Mouse (Mus musculus) olfactory bulb, adult 2 months (tissue): ENCODE data around the gene Myh10.

Source experiments
- CTCF ChIP-seq: fragments of 200-500 bp; IDR thresholded peaks from 2 replicates; pipeline ENCODE4 v1.5.1; 2012; ENCODE audit warnings: low read depth, mild to moderate bottlenecking, low read length, moderate library complexity; ENCODE audit not compliant: insufficient read depth
- POLR2A ChIP-seq: fragments of 200-500 bp; IDR thresholded peaks from 2 replicates; pipeline ENCODE4 v1.6.1; 2012; ENCODE audit warnings: mild to moderate bottlenecking, low read depth, low read length, moderate library complexity; ENCODE audit not compliant: insufficient read depth

- TF ChIP-seq CTCF: no peak
- no peak for TF ChIP-seq POLR2A
These were observed 16.7 kb downstream of the Myh10 start for GRCm38 (mm10) chr11:68707881-68708582.
